Mouse (Mus musculus): ENCODE measurements at regions not wholly inside any gene's neighbourhood (a gene's known extent, or its start where the extent isn't known, plus 50 kb on each side); places are given as distances from the start of the nearest gene placed in this dataset.

GRCm38 (mm10) chr4:154778818-154779217 lies 58.4 kb upstream of the Ttc34 start:
- H3K4me3 ChIP-seq (replicated peaks), result no peak overlapping the region
- H3K4me1 ChIP-seq, result peaks cover 11% of the 10 kb centered on the region
- no peaks in the 10 kb centered on the region for H3K36me3 ChIP-seq (replicated peaks; ENCODE audit: low read length)
- H3K9me3 ChIP-seq, result 0 out of 2 replicates have a peak, but pooled peaks cover 2% of the 10 kb centered on the region
- peaks cover 63% of the 10 kb centered on the region for H3K27me3 ChIP-seq (replicated peaks)
- TF ChIP-seq FLI1 (IDR thresholded peaks at IDR 0.05; ENCODE audit: low read length) (no peak), GATA1 (IDR thresholded peaks at IDR 0.05; ENCODE audit: borderline replicate concordance, low read length) (no peak)

GRCm38 (mm10) chr4:154781391-154781790 lies 55.9 kb upstream of the Ttc34 start:
- TF ChIP-seq GATA1 (IDR thresholded peaks at IDR 0.05; ENCODE audit: borderline replicate concordance, low read length), result no peak
- no peak for TF ChIP-seq FLI1 (IDR thresholded peaks at IDR 0.05; ENCODE audit: low read length)
- H3K27me3 ChIP-seq (replicated peaks), result peaks cover 67% of the 10 kb centered on the region

GRCm38 (mm10) chr4:154782291-154782690 lies 55.0 kb upstream of the Ttc34 start:
- Histone ChIP-seq H3K36me3 (replicated peaks; ENCODE audit: low read length) (no peaks in the 10 kb centered on the region), H3K4me3 (replicated peaks) (no peak overlapping the region), H3K4me1 (peaks cover 4% of the 10 kb centered on the region; the same call in 1 of the 2 replicates), H3K27me3 (replicated peaks) (peaks cover 75% of the 10 kb centered on the region), H3K9me3 (0 out of 2 replicates have a peak, but pooled peaks cover 2% of the 10 kb centered on the region)
- TF ChIP-seq GATA1 (IDR thresholded peaks at IDR 0.05; ENCODE audit: borderline replicate concordance, low read length) (no peak), FLI1 (IDR thresholded peaks at IDR 0.05; ENCODE audit: low read length) (no peak)

More at GRCm38 (mm10) chr4:154781391-154781790, 55.9 kb upstream of the Ttc34 start:
- no peaks in the 10 kb centered on the region for H3K36me3 ChIP-seq (replicated peaks; ENCODE audit: low read length)
- H3K4me1 ChIP-seq, result peaks cover 4% of the 10 kb centered on the region; the same call in 1 of the 2 replicates
- H3K9me3 ChIP-seq, result 0 out of 2 replicates have a peak, but pooled peaks cover 2% of the 10 kb centered on the region
- H3K4me3 ChIP-seq (replicated peaks), result no peak overlapping the region

DNA sequence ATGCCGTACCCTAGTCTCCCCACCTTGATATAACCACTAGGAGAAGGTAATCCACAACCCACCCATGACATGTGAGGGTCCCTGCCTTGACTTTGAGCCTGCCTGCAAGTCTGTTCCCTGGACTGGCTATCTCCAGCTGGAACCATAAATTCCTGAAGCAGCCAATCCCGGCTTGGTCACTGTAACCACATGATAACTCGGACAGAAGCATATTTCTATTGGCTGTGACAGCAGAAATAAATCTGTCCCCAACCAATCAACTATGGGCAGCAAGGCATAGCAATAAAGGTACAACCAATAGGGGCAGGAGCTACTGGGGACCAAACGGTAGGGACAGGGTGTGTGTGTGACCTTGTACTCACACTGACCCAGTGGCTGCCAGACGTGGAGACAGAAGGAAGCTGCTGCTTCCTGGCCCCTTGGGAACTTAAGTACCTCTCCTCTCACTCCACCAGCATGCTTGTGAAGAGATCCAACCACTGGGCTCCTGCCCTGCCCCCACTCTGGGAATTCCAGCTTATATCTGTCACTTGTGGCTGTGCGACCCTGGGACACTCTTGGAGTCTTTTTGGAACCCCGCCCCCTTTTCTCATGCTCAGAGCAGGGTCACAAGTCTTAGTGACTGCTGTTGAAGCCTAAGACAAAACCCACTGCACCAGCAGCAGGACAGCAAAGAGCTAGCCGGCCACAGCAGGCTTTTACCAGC lies 51.8 kb upstream of the Ttc34 start:
- Histone ChIP-seq H3K27me3 (replicated peaks) (peaks cover 92% of the 10 kb centered on the region), H3K9me3 (no peaks in the 10 kb centered on the region), H3K36me3 (replicated peaks; ENCODE audit: low read length) (no peaks in the 10 kb centered on the region), H3K4me3 (replicated peaks) (no peak overlapping the region), H3K4me1 (peaks cover 4% of the 10 kb centered on the region; the same call in 1 of the 2 replicates)
- no peak for TF ChIP-seq FLI1 (IDR thresholded peaks at IDR 0.05; ENCODE audit: low read length)
- TF ChIP-seq GATA1 (IDR thresholded peaks at IDR 0.05; ENCODE audit: borderline replicate concordance, low read length), result no peak

- Histone ChIP-seq H3K4me1 (no peaks in the 10 kb centered on the region; the same call in 1 of the 2 replicates), H3K36me3 (replicated peaks; ENCODE audit: low read length) (no peaks in the 10 kb centered on the region), H3K9me3 (no peaks in the 10 kb centered on the region), H3K27me3 (replicated peaks) (peaks cover 87% of the 10 kb centered on the region), H3K4me3 (replicated peaks) (no peak overlapping the region)
- no peak for TF ChIP-seq GATA1 (IDR thresholded peaks at IDR 0.05; ENCODE audit: borderline replicate concordance, low read length)
- no peak for TF ChIP-seq FLI1 (IDR thresholded peaks at IDR 0.05; ENCODE audit: low read length)
Measured at GRCm38 (mm10) chr4:154787190-154787589, 50.1 kb upstream of the Ttc34 start.
